Mouse (Mus musculus) neutrophil, adult 83 days (primary cell): ENCODE results near the gene Tmem30a. TPM values are rescaled to one million over a fixed set of nuclear protein-coding genes. Genes with fewer than 3 reads are reported as not detected.

ENCODE experiments used
- total RNA-seq, 2 experiments: library from RNA; stranded (reverse); gene quantifications; one replicate each; pipeline ENCODE4 v1.2.4; 2023

Gene Tmem30a
- total RNA-seq = 10 to 100 TPM; 51.5 to 62.5 TPM

GRCm38 (mm10) chr9:79792841-79793835 lies at the start of gene Tmem30a:
Gene Tmem30a (minus strand): TSS chr9:79793507.

GRCm38 (mm10) chr9:79759385-79760005 lies 33.8 kb downstream of the Tmem30a start, which contains the start of gene Cox7a2:
Gene Cox7a2 (minus strand): TSS chr9:79759878.

Other genes with a start within 250 kb of the Tmem30a start
- gene Col12a1, start 74.7 kb downstream of the Tmem30a start, total RNA-seq = under 1 TPM; 0.13 to 0.35 TPM
- 100 to 1,000 TPM; 125 to 126 TPM for gene Cox7a2, start 33.6 kb downstream of the Tmem30a start, total RNA-seq
- gene Filip1, start 219.3 kb upstream of the Tmem30a start, total RNA-seq = under 1 TPM in 1 of 2 experiments, not detected in 1; 0.15 TPM